Mouse (Mus musculus): ENCODE results near the gene Wdr62.

DNA sequence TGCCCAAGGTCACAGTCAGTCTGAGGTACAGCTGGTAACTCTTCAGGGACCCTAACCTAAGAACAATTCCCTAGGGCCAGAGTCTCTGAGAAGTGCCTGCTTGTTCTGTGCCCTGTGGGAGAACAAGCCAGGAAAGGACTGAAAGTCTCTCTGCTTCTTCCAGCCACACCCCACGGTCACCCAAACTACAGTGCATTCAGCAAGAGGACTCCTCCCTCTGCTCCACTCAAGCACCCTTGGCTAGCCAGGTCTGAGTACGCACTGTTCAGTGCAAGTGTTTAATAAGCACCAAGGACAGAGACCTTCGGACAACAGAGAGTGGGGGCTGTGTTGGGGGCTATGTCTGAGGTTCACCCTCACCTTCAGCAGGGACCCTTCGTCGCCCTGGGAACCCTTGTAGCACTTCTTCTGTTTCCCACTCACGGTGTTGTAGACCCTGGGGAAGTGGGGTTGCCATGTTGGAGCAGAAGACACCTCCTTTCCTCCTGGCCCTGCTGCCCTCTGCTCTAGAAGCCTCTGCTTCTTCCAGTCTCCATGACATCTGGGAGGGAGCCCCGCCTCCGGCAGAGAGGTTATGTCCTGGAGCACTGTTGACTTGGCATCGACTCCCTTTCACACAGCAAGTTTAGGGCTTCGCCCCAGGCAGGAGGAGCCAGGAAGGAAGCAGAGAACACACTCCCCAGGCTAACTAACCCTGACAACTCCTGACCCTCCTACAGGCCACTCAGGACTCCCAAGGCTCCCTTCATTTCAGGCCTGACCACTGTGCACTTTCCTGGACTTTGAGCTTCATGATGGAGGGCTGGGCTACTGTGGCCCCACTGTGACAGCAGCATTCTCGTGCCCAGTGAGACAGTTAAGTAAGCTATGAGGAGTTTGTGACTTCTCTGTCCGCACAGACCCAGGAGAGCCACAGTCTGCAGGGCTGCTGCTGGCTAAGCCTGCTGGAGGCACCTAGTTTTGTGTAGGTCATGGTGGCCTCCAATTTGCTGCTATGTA lies 28.0 kb downstream of the Wdr62 start:
- TF ChIP-seq POLR2A (IDR thresholded peaks at IDR 0.05; ENCODE audit: insufficient read depth, low read length) (no peak), EP300 (IDR thresholded peaks at IDR 0.05; ENCODE audit: insufficient read depth, low read depth, low read length) (no peak)

All from ES-Bruce4 (cell line).